Comparison of ENCODE assay signal across 20 mouse cellular contexts in the genomic region with DNA sequence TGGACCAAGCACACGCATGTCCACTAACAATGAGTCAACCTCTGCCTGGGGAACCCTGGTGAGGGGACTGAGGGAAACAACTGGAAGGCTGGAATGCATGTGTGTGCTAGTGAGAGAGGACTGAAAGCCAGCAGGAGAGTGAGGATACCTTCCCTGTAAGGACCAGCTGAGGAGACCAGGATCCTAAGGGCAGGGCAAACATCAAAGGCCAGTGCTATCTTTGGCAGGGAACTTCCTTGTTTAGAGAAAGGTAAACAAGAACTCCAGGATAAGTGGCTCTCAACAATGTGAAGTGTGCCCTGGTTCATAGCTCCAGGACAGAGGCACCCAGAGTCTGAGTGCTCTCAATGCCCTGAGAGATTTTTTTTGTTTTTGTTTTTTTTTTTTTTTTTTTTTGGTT. TPM values are rescaled to one million over a fixed set of nuclear protein-coding genes. Genes with fewer than 3 reads are reported as not detected.
DNase-seq lines count a peak whose midpoint lies in the region; ATAC-seq and TF ChIP-seq lines count a peak whose summit lies in the region.
"Had no signal": no experiment of that assay in that cellular context is flagged by ENCODE, and none has a peak within 500 bp of the region (broad histone marks: within the 10 kb centered on the region; RNA-seq: fewer than 3 reads in every experiment).

No protein-coding gene starts in this region.

- peak overlapping the region; percentile 23; the same call in 1 of the 2 replicates for H3K27ac ChIP-seq in intestine, postnatal 0 days (ENCODE audit: low read depth, low read length)
- peak overlapping the region; percentile 75; the same call in 1 of the 2 replicates for H3K27ac ChIP-seq in lung, postnatal 0 days (ENCODE audit: low read length)
- H3K27ac ChIP-seq in stomach, embryonic 16.5 days (ENCODE audit: low read length), result no peak overlapping the region
- H3K27ac ChIP-seq: embryonic facial prominence, embryonic 10.5 days; layer of hippocampus, adult 2 months; liver, embryonic 15.5 days; midbrain, embryonic 15.5 days had no signal

- peak; percentile 79 for ATAC-seq in intestine, postnatal 0 days
- ATAC-seq in lung, postnatal 0 days, result peak; percentile 89
- ATAC-seq in stomach, embryonic 16.5 days (ENCODE audit: insufficient read depth, low FRiP score), result 0 out of 2 replicates have a peak, but pooled peaks have one; percentile 27
- ATAC-seq: midbrain, embryonic 15.5 days had no signal

- no peaks in the 10 kb centered on the region for H3K27me3 ChIP-seq in intestine, postnatal 0 days (replicated peaks; ENCODE audit: control insufficient read depth, insufficient read depth, low read length)
- no peaks in the 10 kb centered on the region for H3K27me3 ChIP-seq in lung, postnatal 0 days (replicated peaks; ENCODE audit: insufficient read depth, low read length)
- no peaks in the 10 kb centered on the region for H3K27me3 ChIP-seq in stomach, embryonic 16.5 days (ENCODE audit: control insufficient read depth, insufficient read depth, low read length)
- H3K27me3 ChIP-seq: CH12.LX; liver, embryonic 15.5 days; midbrain, embryonic 15.5 days had no signal

- peak overlapping the region; percentile 17; the same call in 1 of the 2 replicates for H3K4me2 ChIP-seq in intestine, postnatal 0 days (replicated peaks; ENCODE audit: low read depth)
- no peak overlapping the region; the same call in 1 of the 2 replicates for H3K4me2 ChIP-seq in lung, postnatal 0 days (replicated peaks; ENCODE audit: low read depth, low read length)
- H3K4me2 ChIP-seq in stomach, embryonic 16.5 days (ENCODE audit: low read depth, low read length), result no peak overlapping the region
- H3K4me2 ChIP-seq: liver, embryonic 15.5 days; midbrain, embryonic 15.5 days had no signal

- peak; percentile 17 to 21 for DNase-seq in kidney, adult 8-10 months
- DNase-seq in kidney, postnatal 4 days, result no peak
- peak; percentile 90 for DNase-seq in lung, postnatal 0 days (ENCODE audit: low spot score)
- DNase-seq in cerebellum, adult 9-10 months, result no peak
- no peak for DNase-seq in left cerebral cortex, postnatal 10 days (ENCODE audit: extremely low spot score in 1 of 2, low spot score in 2 of 2)
- DNase-seq in frontal cortex, postnatal 36 days (ENCODE audit: low spot score in 2 of 2), result no peak
- DNase-seq: adrenal gland, postnatal 36 days; cerebellum, adult 2 months; gastrocnemius, postnatal 25 days; layer of hippocampus, postnatal 36 days; right cerebral cortex, postnatal 14 days; thymus, adult 2 months had no signal

- no peaks in the 10 kb centered on the region for H3K36me3 ChIP-seq in intestine, postnatal 0 days (ENCODE audit: control insufficient read depth, insufficient read depth)
- no peaks in the 10 kb centered on the region for H3K36me3 ChIP-seq in lung, postnatal 0 days (ENCODE audit: insufficient read depth, low read length)
- no peaks in the 10 kb centered on the region for H3K36me3 ChIP-seq in stomach, embryonic 16.5 days (ENCODE audit: control insufficient read depth, insufficient read depth, low read length)
- H3K36me3 ChIP-seq: embryonic facial prominence, embryonic 10.5 days; liver, embryonic 15.5 days; midbrain, embryonic 15.5 days had no signal

- no peak overlapping the region for H3K9ac ChIP-seq in intestine, postnatal 0 days (ENCODE audit: low read depth, low read length)
- no peak overlapping the region for H3K9ac ChIP-seq in lung, postnatal 0 days (replicated peaks; ENCODE audit: low read depth)
- no peak overlapping the region for H3K9ac ChIP-seq in stomach, embryonic 16.5 days (ENCODE audit: low read length)
- H3K9ac ChIP-seq: liver, embryonic 15.5 days; midbrain, embryonic 15.5 days had no signal

- intact Hi-C loops in left cerebral cortex, postnatal 10 days (cut with DNase I), result no loop called here

- no peaks in the 10 kb centered on the region for H3K9me3 ChIP-seq in intestine, postnatal 0 days (ENCODE audit: control insufficient read depth)
- no peaks in the 10 kb centered on the region for H3K9me3 ChIP-seq in lung, postnatal 0 days (ENCODE audit: low read length)
- H3K9me3 ChIP-seq in stomach, embryonic 16.5 days (replicated peaks; ENCODE audit: control insufficient read depth, low read length), result no peaks in the 10 kb centered on the region
- H3K9me3 ChIP-seq: embryonic facial prominence, embryonic 10.5 days; liver, embryonic 15.5 days; midbrain, embryonic 15.5 days had no signal

- no peak for TF ChIP-seq CTCF in intestine, postnatal 0 days (IDR thresholded peaks at IDR 0.05; ENCODE audit: low read depth)
- TF ChIP-seq CTCF in lung, postnatal 0 days (IDR thresholded peaks at IDR 0.05), result no peak

- H3K4me3 ChIP-seq in intestine, postnatal 0 days (ENCODE audit: low read depth, low read length), result no peak overlapping the region
- H3K4me3 ChIP-seq in lung, postnatal 0 days (ENCODE audit: low read depth, low read length), result no peak overlapping the region
- no peak overlapping the region for H3K4me3 ChIP-seq in stomach, embryonic 16.5 days (replicated peaks; ENCODE audit: low read length)
- H3K4me3 ChIP-seq: embryonic facial prominence, embryonic 10.5 days; layer of hippocampus, adult 2 months; liver, embryonic 15.5 days; midbrain, embryonic 15.5 days; myocyte had no signal

- peak; percentile 94 for TF ChIP-seq EP300 in lung, postnatal 0 days (IDR thresholded peaks at IDR 0.05)

- peaks cover 8% of the 10 kb centered on the region; the same call in 1 of the 2 replicates for H3K4me1 ChIP-seq in intestine, postnatal 0 days (replicated peaks; ENCODE audit: control insufficient read depth, insufficient read depth, low read length)
- peaks cover 20% of the 10 kb centered on the region; the same call in 1 of the 2 replicates for H3K4me1 ChIP-seq in lung, postnatal 0 days (ENCODE audit: insufficient read depth, low read depth, low read length)
- peaks cover 17% of the 10 kb centered on the region for H3K4me1 ChIP-seq in stomach, embryonic 16.5 days (ENCODE audit: control insufficient read depth, insufficient read depth, low read length)

- 42% methylated on average over 1 of the region's 1 CpGs for WGBS in intestine, postnatal 0 days
- WGBS in lung, postnatal 0 days, result 28% methylated on average over 1 of the region's 1 CpGs
- WGBS in stomach, embryonic 16.5 days, result 75% methylated on average over 1 of the region's 1 CpGs

RNA-seq across cellular contexts. Expression of a gene that starts 6.2 kb away (rescaled TPM):
- polyA plus RNA-seq in intestine, postnatal 0 days (2015; fragmentation: Nextera tagmentation; extraction: Ambion mirVana), result 79.6 and 82.2 TPM in 2 replicates
- polyA plus RNA-seq in lung, postnatal 0 days (2015; fragmentation: Nextera tagmentation; extraction: Ambion mirVana), result 151 and 159 TPM in 2 replicates
- polyA plus RNA-seq in stomach, embryonic 16.5 days (2015; fragmentation: Nextera tagmentation; extraction: Ambion mirVana), result 97.1 and 104 TPM in 2 replicates
- 10 to 100 TPM; 85.7 to 94.4 TPM for total RNA-seq in left cerebral cortex, postnatal 10 days (2021)

Comparison
In these comparisons a context has a peak if more than half of its experiments do, and no peak if none do; other contexts are left out.
1. DNase-seq: peak in kidney, adult 8-10 months (2 of 2) and lung, postnatal 0 days (single experiment); none in kidney, postnatal 4 days (0 of 2), cerebellum, adult 9-10 months (single experiment), left cerebral cortex, postnatal 10 days (0 of 2) and frontal cortex, postnatal 36 days (0 of 2).
2. ATAC-seq: peak in every context shown above with its lines; median percentile 89 in lung, postnatal 0 days; 79 in intestine, postnatal 0 days; 27 in stomach, embryonic 16.5 days.